Mouse (Mus musculus) forebrain, embryonic 12.5 days (tissue): ENCODE measurements around the gene Calm3. TPM values are rescaled to one million over a fixed set of nuclear protein-coding genes. Genes with fewer than 3 reads are reported as not detected.

Source experiments
- ATAC-seq: fragments of 200-750 bp; cut with Nextera tagmentation; 2 replicates; pipeline ENCODE4 v1.8.0; 2017; ENCODE audit warnings: moderate TSS enrichment; ENCODE audit not compliant: low FRiP score
- H3K27ac ChIP-seq: fragments of 300-500 bp; sonication (generic); 2 replicates; pipeline ENCODE4 v1.5.1; 2016; ENCODE audit warnings: mild to moderate bottlenecking
- H3K27me3 ChIP-seq: fragments of 300-500 bp; sonication (generic); 2 replicates; pipeline ENCODE4 v1.6.1; 2016; ENCODE audit warnings: mild to moderate bottlenecking
- H3K36me3 ChIP-seq: fragments of 300-500 bp; sonication (generic); replicated peaks from 2 replicates; pipeline ENCODE4 v1.6.1; 2016; ENCODE audit warnings: mild to moderate bottlenecking
- H3K4me1 ChIP-seq: fragments of 300-500 bp; sonication (generic); 2 replicates; pipeline ENCODE4 v1.6.1; 2016
- H3K4me2 ChIP-seq: fragments of 300-500 bp; sonication (generic); 2 replicates; pipeline ENCODE4 v1.6.1; 2016; ENCODE audit warnings: mild to moderate bottlenecking, moderate library complexity
- H3K4me3 ChIP-seq: fragments of 300-500 bp; sonication (generic); replicated peaks from 2 replicates; pipeline ENCODE4 v1.5.1; 2016; ENCODE audit warnings: mild to moderate bottlenecking
- H3K9ac ChIP-seq: fragments of 300-500 bp; sonication (generic); 2 replicates; pipeline ENCODE4 v1.6.1; 2016; ENCODE audit warnings: mild to moderate bottlenecking
- H3K9me3 ChIP-seq: fragments of 300-500 bp; sonication (generic); 2 replicates; pipeline ENCODE4 v1.6.1; 2016
- WGBS: fragments of 180-500 bp; shearing (Covaris S2); methylation state at CpG from one replicate; pipeline ENCODE4 v1.1.7; 2016; 5-methylcytosine and 5-hydroxymethylcytosine counted together
- polyA plus RNA-seq: library from polyadenylated mRNA; unstranded; fragments of >200 nt; fragmentation: Nextera tagmentation; extraction: Ambion mirVana; gene quantifications from 2 replicates; pipeline ENCODE4 v1.2.1, GENCODE M21; 2016

Gene Calm3
- polyA plus RNA-seq, 1 experiment from 2014 or later = 234 TPM

GRCm38 (mm10) chr7:16892352-16892730, 31.6 kb downstream of the Calm3 start:
- Histone ChIP-seq H3K36me3 (no peaks in the 10 kb centered on the region), H3K27me3 (peaks cover 59% of the 10 kb centered on the region), H3K4me3 (peak overlapping the region; percentile 30), H3K9ac (no peak overlapping the region), H3K27ac (no peak overlapping the region), H3K9me3 (no peaks in the 10 kb centered on the region), H3K4me2 (peak overlapping the region; percentile 62; the same call in 1 of the 2 replicates), H3K4me1 (peaks cover 47% of the 10 kb centered on the region)
- no peak; the same call in 1 of the 2 replicates for ATAC-seq
- WGBS = 39% methylated on average over 9 of the region's 9 CpGs

- peak within 1 kb of the TSS; percentile 57 for H3K27ac ChIP-seq
These were observed 32.1 kb downstream of the Calm3 start, which contains the start of gene Gng8 for GRCm38 (mm10) chr7:16891641-16892351. TSS of gene Gng8 (plus strand) at chr7:16891786.

GRCm38 (mm10) chr7:16890944-16891343, 33.0 kb downstream of the Calm3 start:
- Histone ChIP-seq H3K27ac (0 out of 2 replicates have a peak overlapping the region, but pooled peaks have one; percentile 57), H3K36me3 (peaks cover 9% of the 10 kb centered on the region), H3K4me2 (peak overlapping the region; percentile 62), H3K4me1 (peaks cover 47% of the 10 kb centered on the region), H3K27me3 (peaks cover 68% of the 10 kb centered on the region), H3K4me3 (0 out of 2 replicates have a peak overlapping the region, but pooled peaks have one; percentile 30), H3K9me3 (peaks cover 6% of the 10 kb centered on the region), H3K9ac (0 out of 2 replicates have a peak overlapping the region, but pooled peaks have one; percentile 0)
- 3% methylated on average over 20 of the region's 23 CpGs for WGBS
- ATAC-seq = no peak

More at GRCm38 (mm10) chr7:16891641-16892351, 32.1 kb downstream of the Calm3 start, which contains the start of gene Gng8:
- H3K9ac ChIP-seq = peak within 1 kb of the TSS; percentile 26; the same call in 1 of the 2 replicates
- H3K27me3 ChIP-seq = peaks cover 60% of the 10 kb centered on the region
- peak; percentile 74 for ATAC-seq
- H3K36me3 ChIP-seq = peaks cover under 1% of the 10 kb centered on the region; the same call in 1 of the 2 replicates
- peaks cover 47% of the 10 kb centered on the region for H3K4me1 ChIP-seq
- peak within 1 kb of the TSS; percentile 62 for H3K4me2 ChIP-seq
- peak within 1 kb of the TSS; percentile 30 for H3K4me3 ChIP-seq
- H3K9me3 ChIP-seq = no peaks in the 10 kb centered on the region
- under 1% methylated on average over 30 of the region's 30 CpGs for WGBS

- peaks cover 46% of the 10 kb centered on the region for H3K4me1 ChIP-seq
- 39% methylated on average over 6 of the region's 6 CpGs for WGBS
- peak overlapping the region; percentile 62 for H3K4me2 ChIP-seq
- 0 out of 2 replicates have a peak overlapping the region, but pooled peaks have one; percentile 0 for H3K9ac ChIP-seq
- H3K4me3 ChIP-seq = 0 out of 2 replicates have a peak overlapping the region, but pooled peaks have one; percentile 30
- peaks cover 10% of the 10 kb centered on the region for H3K9me3 ChIP-seq
- ATAC-seq = no peak
- H3K27me3 ChIP-seq = peaks cover 73% of the 10 kb centered on the region
- H3K27ac ChIP-seq = peak overlapping the region; percentile 25; the same call in 1 of the 2 replicates
- H3K36me3 ChIP-seq = peaks cover 12% of the 10 kb centered on the region
These were observed 33.4 kb downstream of the Calm3 start for GRCm38 (mm10) chr7:16890536-16890935.

GRCm38 (mm10) chr7:16885905-16886304, 38.0 kb downstream of the Calm3 start:
- Histone ChIP-seq H3K9ac (no peak overlapping the region), H3K4me1 (peaks cover 15% of the 10 kb centered on the region), H3K4me2 (no peak overlapping the region; the same call in 1 of the 2 replicates), H3K9me3 (peaks cover 13% of the 10 kb centered on the region), H3K27me3 (peaks cover 66% of the 10 kb centered on the region), H3K36me3 (peaks cover 22% of the 10 kb centered on the region), H3K4me3 (peak overlapping the region; percentile 37), H3K27ac (no peak overlapping the region)
- WGBS = 39% methylated on average over 58 of the region's 59 CpGs
- ATAC-seq = 0 out of 2 replicates have a peak, but pooled peaks have one; percentile 19

- no peak overlapping the region for H3K27ac ChIP-seq
- 0 out of 2 replicates have a peak, but pooled peaks have one; percentile 36 for ATAC-seq
- WGBS = 11% methylated on average over 64 of the region's 95 CpGs
- H3K36me3 ChIP-seq = peaks cover 22% of the 10 kb centered on the region
- H3K4me1 ChIP-seq = peaks cover 15% of the 10 kb centered on the region
- peak overlapping the region; percentile 37 for H3K4me3 ChIP-seq
- peak overlapping the region; percentile 24 for H3K4me2 ChIP-seq
- H3K9ac ChIP-seq = 0 out of 2 replicates have a peak overlapping the region, but pooled peaks have one; percentile 0
- peaks cover 13% of the 10 kb centered on the region for H3K9me3 ChIP-seq
- peaks cover 61% of the 10 kb centered on the region for H3K27me3 ChIP-seq
These were observed 38.6 kb downstream of the Calm3 start for GRCm38 (mm10) chr7:16885271-16885776.

GRCm38 (mm10) chr7:16884334-16884733, 39.6 kb downstream of the Calm3 start:
- peaks cover 54% of the 10 kb centered on the region for H3K27me3 ChIP-seq
- WGBS = 45% methylated on average over 4 of the region's 4 CpGs
- peaks cover 23% of the 10 kb centered on the region for H3K4me1 ChIP-seq
- peaks cover 24% of the 10 kb centered on the region for H3K36me3 ChIP-seq
- H3K27ac ChIP-seq = no peak overlapping the region
- no peak overlapping the region for H3K4me3 ChIP-seq
- peaks cover 13% of the 10 kb centered on the region for H3K9me3 ChIP-seq
- no peak for ATAC-seq
- no peak overlapping the region for H3K4me2 ChIP-seq
- no peak overlapping the region for H3K9ac ChIP-seq

- 98% methylated on average over 6 of the region's 6 CpGs for WGBS
These were observed 40.8 kb downstream of the Calm3 start for GRCm38 (mm10) chr7:16883162-16883561.

GRCm38 (mm10) chr7:16880615-16881014, 43.3 kb downstream of the Calm3 start:
- peaks cover 26% of the 10 kb centered on the region for H3K27me3 ChIP-seq
- H3K36me3 ChIP-seq = peaks cover 17% of the 10 kb centered on the region; the same call in 1 of the 2 replicates
- no peak overlapping the region for H3K4me3 ChIP-seq
- peaks cover 40% of the 10 kb centered on the region for H3K4me1 ChIP-seq
- ATAC-seq = no peak
- H3K27ac ChIP-seq = peak overlapping the region; percentile 75
- peak overlapping the region; percentile 24; the same call in 1 of the 2 replicates for H3K4me2 ChIP-seq
- no peak overlapping the region for H3K9ac ChIP-seq
- H3K9me3 ChIP-seq = peaks cover 4% of the 10 kb centered on the region; the same call in 1 of the 2 replicates
- 10% methylated on average over 5 of the region's 5 CpGs for WGBS

More at GRCm38 (mm10) chr7:16883162-16883561, 40.8 kb downstream of the Calm3 start:
- peaks cover 28% of the 10 kb centered on the region for H3K36me3 ChIP-seq
- no peak overlapping the region for H3K9ac ChIP-seq
- H3K27ac ChIP-seq = no peak overlapping the region
- no peak overlapping the region for H3K4me2 ChIP-seq
- peaks cover 23% of the 10 kb centered on the region for H3K4me1 ChIP-seq
- H3K4me3 ChIP-seq = no peak overlapping the region
- H3K27me3 ChIP-seq = peaks cover 47% of the 10 kb centered on the region
- no peak for ATAC-seq
- H3K9me3 ChIP-seq = peaks cover 13% of the 10 kb centered on the region

GRCm38 (mm10) chr7:16879796-16880547, 43.9 kb downstream of the Calm3 start:
- peaks cover 20% of the 10 kb centered on the region for H3K27me3 ChIP-seq
- 16% methylated on average over 8 of the region's 9 CpGs for WGBS
- H3K4me2 ChIP-seq = peak overlapping the region; percentile 24; the same call in 1 of the 2 replicates
- H3K4me1 ChIP-seq = peaks cover 36% of the 10 kb centered on the region
- H3K4me3 ChIP-seq = no peak overlapping the region
- ATAC-seq = peak; percentile 22; the same call in 1 of the 2 replicates
- peak overlapping the region; percentile 12; the same call in 1 of the 2 replicates for H3K9ac ChIP-seq
- peaks cover 11% of the 10 kb centered on the region; the same call in 1 of the 2 replicates for H3K36me3 ChIP-seq
- no peaks in the 10 kb centered on the region for H3K9me3 ChIP-seq
- H3K27ac ChIP-seq = peak overlapping the region; percentile 75

- no peak overlapping the region for H3K4me2 ChIP-seq
- H3K27me3 ChIP-seq = no peaks in the 10 kb centered on the region
- no peak overlapping the region for H3K27ac ChIP-seq
- peaks cover 6% of the 10 kb centered on the region; the same call in 1 of the 2 replicates for H3K36me3 ChIP-seq
- ATAC-seq = no peak
- H3K9me3 ChIP-seq = no peaks in the 10 kb centered on the region
- H3K4me1 ChIP-seq = peaks cover 41% of the 10 kb centered on the region
- WGBS = 86% methylated on average over 3 of the region's 3 CpGs
- no peak overlapping the region for H3K4me3 ChIP-seq
- no peak overlapping the region for H3K9ac ChIP-seq
These were observed 46.2 kb downstream of the Calm3 start for GRCm38 (mm10) chr7:16877717-16878116.
